Mouse (Mus musculus): ENCODE results near the gene Galnt14.

DNA sequence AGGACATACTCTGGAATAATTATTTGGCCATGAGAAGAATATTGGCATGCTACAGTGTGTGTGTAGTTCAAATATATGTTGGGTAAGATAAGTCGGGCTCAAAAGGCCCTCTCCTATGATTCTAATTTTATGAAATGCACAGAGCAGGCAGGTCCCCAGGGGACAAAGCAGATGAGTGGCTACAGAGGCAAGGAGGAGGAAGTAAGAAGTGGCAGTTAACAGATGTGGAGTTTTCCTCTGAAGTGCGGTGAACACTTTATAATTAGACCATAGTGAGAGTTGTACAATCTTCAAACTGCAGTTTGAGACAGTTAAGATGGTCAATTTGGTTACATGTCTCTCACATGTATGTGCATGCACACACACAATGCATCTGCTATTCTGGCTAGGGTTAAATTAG, 178.4 kb downstream of the Galnt14 start:
- TF ChIP-seq CTCF (IDR thresholded peaks at IDR 0.05; ENCODE audit: control insufficient read depth, insufficient read depth, low read length) (no peak), POLR2A (IDR thresholded peaks at IDR 0.05; ENCODE audit: borderline replicate concordance, control insufficient read depth, low read depth, low read length) (no peak)
